Mouse (Mus musculus) myocyte (in vitro differentiated cells): ENCODE results near the gene Lekr1. TPM values are rescaled to one million over a fixed set of nuclear protein-coding genes. Genes with fewer than 3 reads are reported as not detected.

Experiments
- H3K27me3 ChIP-seq: one replicate; pipeline ENCODE4 v1.6.1; 2011; ENCODE audit not compliant: control insufficient read depth, insufficient read depth, insufficient read length
- H3K36me3 ChIP-seq: one replicate; pipeline ENCODE4 v1.6.1; 2011; ENCODE audit not compliant: control insufficient read depth, insufficient read depth
- H3K4me2 ChIP-seq: one replicate; pipeline ENCODE4 v1.6.1; 2011; ENCODE audit warnings: low read depth, control low read depth
- H3K4me3 ChIP-seq: one replicate; pipeline ENCODE4 v1.5.1; 2011; ENCODE audit warnings: mild to moderate bottlenecking, control low read depth, moderate library complexity
- H3K79me2 ChIP-seq: one replicate; pipeline ENCODE4 v1.6.1; 2011; ENCODE audit not compliant: control insufficient read depth, insufficient read depth
- H3ac ChIP-seq: one replicate; pipeline ENCODE4 v1.6.1; 2011; ENCODE audit not compliant: control insufficient read depth, insufficient read length
- CEBPB ChIP-seq: IDR thresholded peaks from 2 replicates; pipeline ENCODE4 v1.6.1; 2011; ENCODE audit warnings: mild to moderate bottlenecking, moderate library complexity; ENCODE audit not compliant: poor library complexity, insufficient read depth, severe bottlenecking
- E2F4 ChIP-seq: IDR thresholded peaks from one replicate; pipeline ENCODE4 v1.6.1; 2011; ENCODE audit warnings: mild to moderate bottlenecking, control low read depth, moderate library complexity; ENCODE audit not compliant: insufficient read depth
- MAX ChIP-seq: IDR thresholded peaks from one replicate; pipeline ENCODE4 v1.6.1; 2011; ENCODE audit warnings: low read depth, mild to moderate bottlenecking, control low read depth
- MYOD1 ChIP-seq, 3 experiments: IDR thresholded peaks; one replicate each; pipeline ENCODE4 v1.6.1; 2011; ENCODE audit warnings: control low read depth in 2 of 3, low read depth in 2 of 3, mild to moderate bottlenecking in 2 of 3, moderate library complexity in 1 of 3; ENCODE audit not compliant: insufficient read length in 2 of 3, control insufficient read depth in 1 of 3
- MYOG ChIP-seq, 3 experiments: IDR thresholded peaks; one replicate each; pipeline ENCODE4 v1.6.1; 2011; ENCODE audit warnings: control low read depth in 2 of 3, low read depth in 2 of 3, mild to moderate bottlenecking in 2 of 3; ENCODE audit not compliant: insufficient read length in 2 of 3, control insufficient read depth in 1 of 3, insufficient read depth in 1 of 3
- POLR2A ChIP-seq: IDR thresholded peaks from one replicate; pipeline ENCODE4 v1.6.1; 2011; ENCODE audit warnings: low read depth, mild to moderate bottlenecking, control low read depth, moderate library complexity; ENCODE audit not compliant: insufficient read length
- POLR2AphosphoS2 ChIP-seq: IDR thresholded peaks from one replicate; pipeline ENCODE4 v1.6.1; 2011; ENCODE audit warnings: low read depth, control low read depth; ENCODE audit not compliant: insufficient read length
- REST ChIP-seq: IDR thresholded peaks from one replicate; pipeline ENCODE4 v1.6.1; 2011; ENCODE audit warnings: mild to moderate bottlenecking, control low read depth, moderate library complexity; ENCODE audit not compliant: insufficient read depth, insufficient read length
- SRF ChIP-seq: IDR thresholded peaks from one replicate; pipeline ENCODE4 v1.6.1; 2011; ENCODE audit warnings: low read depth; ENCODE audit not compliant: control insufficient read depth, insufficient read length
- TCF12 ChIP-seq: IDR thresholded peaks from one replicate; pipeline ENCODE4 v1.6.1; 2011; ENCODE audit warnings: mild to moderate bottlenecking, control low read depth; ENCODE audit not compliant: poor library complexity, insufficient read depth, severe bottlenecking
- TCF3 ChIP-seq: IDR thresholded peaks from one replicate; pipeline ENCODE4 v1.6.1; 2011; ENCODE audit warnings: low read depth, control low read depth; ENCODE audit not compliant: insufficient read length
- USF1 ChIP-seq: IDR thresholded peaks from one replicate; pipeline ENCODE4 v1.6.1; 2011; ENCODE audit warnings: low read depth, mild to moderate bottlenecking, control low read depth, moderate library complexity
- polyA plus RNA-seq: library from polyadenylated mRNA; unstranded; fragments of >200 nt; fragmentation: generic; extraction: Trizol; gene quantifications from one replicate; pipeline ENCODE4 v1.2.1, GENCODE M21; 2012; ENCODE audit warnings: missing spikeins

Lekr1 gene
- polyA plus RNA-seq, 1 experiment: 0.65 TPM

DNA sequence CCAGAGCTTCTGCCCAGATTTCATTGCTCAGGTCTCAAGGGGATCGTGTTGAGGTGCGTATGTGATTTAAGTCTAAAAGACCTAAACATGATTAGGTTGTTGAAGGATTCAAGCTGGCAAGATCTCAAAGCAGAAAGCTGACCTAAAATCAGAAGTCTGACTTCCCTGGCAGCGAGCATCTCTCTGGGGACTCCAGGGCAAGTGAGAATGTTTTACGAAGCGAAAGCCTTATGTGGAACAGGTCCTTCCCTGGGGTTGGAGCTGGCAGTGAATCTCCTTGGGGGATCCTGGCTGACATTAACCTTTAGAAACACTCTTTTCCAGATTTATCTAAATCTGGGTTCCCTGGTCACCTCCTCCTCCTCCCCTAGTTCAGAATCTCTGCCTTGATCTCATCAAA lies 187.7 kb downstream of the Lekr1 start:
- H3K36me3 ChIP-seq: no peaks in the 10 kb centered on the region
- no peak overlapping the region for H3K4me3 ChIP-seq
- no peak overlapping the region for H3ac ChIP-seq
- TF ChIP-seq MAX (no peak), MYOD1 (IDR thresholded peaks at IDR 0.05; ENCODE audit: control insufficient read depth in 1 of 3, insufficient read length in 2 of 3, low read depth in 2 of 3) (no peak), SRF (no peak), REST (no peak), CEBPB (no peak), E2F4 (no peak), POLR2A (no peak), TCF12 (no peak), MYOG (IDR thresholded peaks at IDR 0.05; ENCODE audit: control insufficient read depth in 1 of 3, insufficient read depth in 1 of 3, insufficient read length in 2 of 3, low read depth in 2 of 3) (no peak), POLR2AphosphoS2 (no peak)
- no peak overlapping the region for H3K4me2 ChIP-seq
- H3K79me2 ChIP-seq: no peaks in the 10 kb centered on the region
- H3K27me3 ChIP-seq: no peaks in the 10 kb centered on the region

DNA sequence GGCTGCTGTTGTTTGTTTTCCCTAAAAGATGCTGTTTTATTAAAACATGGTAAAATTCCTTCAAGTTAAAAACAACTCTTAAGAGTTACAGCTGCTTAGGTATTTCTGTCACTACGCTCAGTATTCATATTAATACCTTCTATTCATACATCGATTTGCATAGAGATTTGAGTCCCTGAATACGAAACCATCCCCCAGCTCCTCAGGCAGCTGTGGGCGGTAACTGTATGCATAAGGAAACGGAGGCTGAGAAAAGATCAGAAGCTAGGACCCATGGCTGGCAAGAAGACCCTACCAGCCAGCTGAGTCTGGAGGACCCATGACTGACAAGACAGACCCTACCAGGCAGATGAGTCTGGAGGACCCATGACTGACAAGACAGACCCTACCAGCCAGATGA lies 189.5 kb downstream of the Lekr1 start:
- Histone ChIP-seq H3K79me2 (no peaks in the 10 kb centered on the region), H3K36me3 (no peaks in the 10 kb centered on the region), H3K27me3 (no peaks in the 10 kb centered on the region), H3ac (no peak overlapping the region), H3K4me3 (no peak overlapping the region), H3K4me2 (no peak overlapping the region)
- TF ChIP-seq MYOG (IDR thresholded peaks at IDR 0.05; ENCODE audit: control insufficient read depth in 1 of 3, insufficient read depth in 1 of 3, insufficient read length in 2 of 3, low read depth in 2 of 3) (no peak), USF1 (no peak), POLR2A (no peak), POLR2AphosphoS2 (no peak), REST (no peak), MAX (no peak), E2F4 (no peak), MYOD1 (IDR thresholded peaks at IDR 0.05; ENCODE audit: control insufficient read depth in 1 of 3, insufficient read length in 2 of 3, low read depth in 2 of 3) (no peak), CEBPB (no peak), SRF (no peak), TCF3 (no peak), TCF12 (no peak)

DNA sequence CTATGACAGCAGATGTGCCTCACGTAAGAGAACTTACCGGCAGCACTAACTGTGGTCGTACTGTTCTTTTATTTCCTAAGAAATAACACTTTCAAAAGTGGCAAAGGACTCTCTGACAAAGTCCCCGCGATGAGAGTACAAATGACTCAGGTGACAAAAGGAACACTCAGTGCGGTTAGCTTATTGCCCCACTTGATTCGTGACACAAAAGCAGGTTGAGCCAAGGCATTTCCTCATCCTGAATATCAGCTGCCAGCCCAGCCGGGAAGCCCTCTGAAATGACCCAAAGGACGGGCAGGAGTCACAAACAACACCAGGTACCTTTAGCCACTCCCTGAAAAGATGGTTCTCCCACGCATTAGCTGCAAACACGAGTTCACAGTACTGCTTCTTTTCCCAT lies 192.1 kb downstream of the Lekr1 start:
- TF ChIP-seq MYOG (IDR thresholded peaks at IDR 0.05; ENCODE audit: control insufficient read depth in 1 of 3, insufficient read depth in 1 of 3, insufficient read length in 2 of 3, low read depth in 2 of 3): no peak
- TF ChIP-seq MYOD1 (IDR thresholded peaks at IDR 0.05; ENCODE audit: control insufficient read depth in 1 of 3, insufficient read length in 2 of 3, low read depth in 2 of 3): no peak
- TF ChIP-seq POLR2A: no peak
- no peak for TF ChIP-seq TCF3
- no peak for TF ChIP-seq CEBPB
- no peak for TF ChIP-seq POLR2AphosphoS2
- no peak for TF ChIP-seq USF1
- TF ChIP-seq E2F4: no peak
- no peak for TF ChIP-seq MAX
- no peak for TF ChIP-seq SRF
- TF ChIP-seq TCF12: no peak
- no peak for TF ChIP-seq REST
- no peak overlapping the region for H3K4me2 ChIP-seq
- H3K79me2 ChIP-seq: no peaks in the 10 kb centered on the region
- H3K4me3 ChIP-seq: no peak overlapping the region
- no peaks in the 10 kb centered on the region for H3K27me3 ChIP-seq
- H3K36me3 ChIP-seq: no peaks in the 10 kb centered on the region
- no peak overlapping the region for H3ac ChIP-seq

DNA sequence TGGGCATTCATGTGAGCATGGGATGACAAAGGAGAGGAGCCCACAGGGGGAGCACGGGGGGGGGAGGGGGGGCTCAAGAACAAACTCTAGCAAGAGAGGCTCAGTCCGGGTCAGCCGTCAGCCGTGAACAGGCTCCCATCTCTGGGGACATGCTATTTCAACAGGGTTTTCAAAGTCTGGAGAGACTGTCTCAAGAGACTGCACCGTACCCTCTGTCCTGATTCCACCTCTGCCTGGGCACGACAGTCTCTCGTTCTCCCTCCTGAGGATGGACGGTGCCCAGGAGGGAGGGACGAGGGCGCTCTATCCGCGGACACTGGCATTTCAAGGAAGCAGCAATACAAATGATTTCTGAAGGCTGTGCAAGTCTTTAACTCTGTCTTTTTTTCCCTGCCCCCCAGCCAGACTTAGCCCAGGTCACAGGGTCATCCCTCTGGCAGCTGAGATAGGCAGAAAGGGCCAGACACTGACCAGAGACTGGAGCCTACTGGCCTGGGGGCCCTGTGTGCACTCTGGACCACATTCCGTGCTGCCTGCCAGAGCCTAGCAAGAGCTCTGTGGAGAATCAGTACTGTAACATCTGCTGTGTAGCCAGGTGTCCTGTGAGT lies 192.8 kb downstream of the Lekr1 start:
- no peak overlapping the region for H3ac ChIP-seq
- H3K79me2 ChIP-seq: no peaks in the 10 kb centered on the region
- no peak overlapping the region for H3K4me3 ChIP-seq
- TF ChIP-seq SRF (no peak), POLR2AphosphoS2 (no peak), REST (no peak), MYOD1 (IDR thresholded peaks at IDR 0.05; ENCODE audit: control insufficient read depth in 1 of 3, insufficient read length in 2 of 3, low read depth in 2 of 3) (no peak), POLR2A (no peak), MYOG (IDR thresholded peaks at IDR 0.05; ENCODE audit: control insufficient read depth in 1 of 3, insufficient read depth in 1 of 3, insufficient read length in 2 of 3, low read depth in 2 of 3) (no peak), TCF3 (no peak)
- H3K27me3 ChIP-seq: no peaks in the 10 kb centered on the region
- no peaks in the 10 kb centered on the region for H3K36me3 ChIP-seq
- no peak overlapping the region for H3K4me2 ChIP-seq

DNA sequence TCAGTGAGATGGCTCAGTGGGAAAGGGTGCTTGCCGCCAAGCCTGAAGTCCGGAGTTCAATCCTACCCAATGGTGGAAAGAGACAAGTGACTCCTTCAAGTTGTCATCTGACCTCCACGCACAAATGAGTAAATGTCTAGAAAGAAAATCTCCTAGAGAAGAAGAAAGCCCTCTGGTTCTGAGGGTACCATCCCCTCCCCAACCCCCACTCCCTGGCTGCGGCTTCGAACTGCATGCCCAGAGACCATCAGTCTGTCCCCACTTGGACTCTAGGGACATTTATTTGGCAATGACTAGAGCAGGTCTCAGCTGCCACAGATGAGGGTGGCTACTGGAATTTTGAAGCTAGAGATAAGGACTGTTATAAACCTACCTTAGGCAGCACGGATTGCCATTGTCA lies 193.7 kb downstream of the Lekr1 start:
- no peaks in the 10 kb centered on the region for H3K79me2 ChIP-seq
- TF ChIP-seq TCF3: no peak
- no peak for TF ChIP-seq E2F4
- no peak for TF ChIP-seq SRF
- TF ChIP-seq MYOG (IDR thresholded peaks at IDR 0.05; ENCODE audit: control insufficient read depth in 1 of 3, insufficient read depth in 1 of 3, insufficient read length in 2 of 3, low read depth in 2 of 3): no peak
- TF ChIP-seq MYOD1 (IDR thresholded peaks at IDR 0.05; ENCODE audit: control insufficient read depth in 1 of 3, insufficient read length in 2 of 3, low read depth in 2 of 3): no peak
- TF ChIP-seq POLR2A: no peak
- TF ChIP-seq POLR2AphosphoS2: no peak
- TF ChIP-seq REST: no peak
- TF ChIP-seq USF1: no peak
- TF ChIP-seq MAX: no peak
- TF ChIP-seq CEBPB: no peak
- TF ChIP-seq TCF12: no peak
- no peaks in the 10 kb centered on the region for H3K36me3 ChIP-seq
- no peak overlapping the region for H3K4me3 ChIP-seq
- no peak overlapping the region for H3ac ChIP-seq
- H3K27me3 ChIP-seq: no peaks in the 10 kb centered on the region
- H3K4me2 ChIP-seq: no peak overlapping the region
